Mouse (Mus musculus) C2C12 (cell line): ENCODE measurements around the gene Dennd6a.
"Not testable (repeated sequence)": the region's sequence is repeated elsewhere in the genome, so short reads cannot be mapped to it uniquely, and the experiment has no call there.

Experiments used
- CEBPB ChIP-seq: IDR thresholded peaks from one replicate; pipeline ENCODE4 v1.6.1; 2011; ENCODE audit warnings: low read depth, mild to moderate bottlenecking, control low read depth, moderate library complexity
- CTCF ChIP-seq: IDR thresholded peaks from one replicate; pipeline ENCODE4 v1.5.1; 2011; ENCODE audit not compliant: control insufficient read depth, insufficient read depth, insufficient read length
- MAX ChIP-seq: IDR thresholded peaks from one replicate; pipeline ENCODE4 v1.6.1; 2011; ENCODE audit warnings: mild to moderate bottlenecking, control low read depth
- MYOD1 ChIP-seq: IDR thresholded peaks from one replicate; pipeline ENCODE4 v1.6.1; 2011; ENCODE audit warnings: low read depth; ENCODE audit not compliant: control insufficient read depth, insufficient read length
- MYOG ChIP-seq: IDR thresholded peaks from one replicate; pipeline ENCODE4 v1.6.1; 2011; ENCODE audit not compliant: control insufficient read depth, insufficient read length; ENCODE audit errors: extremely low read depth
- USF1 ChIP-seq: IDR thresholded peaks from one replicate; pipeline ENCODE4 v1.6.1; 2011; ENCODE audit warnings: low read depth, mild to moderate bottlenecking, control low read depth, moderate library complexity

DNA sequence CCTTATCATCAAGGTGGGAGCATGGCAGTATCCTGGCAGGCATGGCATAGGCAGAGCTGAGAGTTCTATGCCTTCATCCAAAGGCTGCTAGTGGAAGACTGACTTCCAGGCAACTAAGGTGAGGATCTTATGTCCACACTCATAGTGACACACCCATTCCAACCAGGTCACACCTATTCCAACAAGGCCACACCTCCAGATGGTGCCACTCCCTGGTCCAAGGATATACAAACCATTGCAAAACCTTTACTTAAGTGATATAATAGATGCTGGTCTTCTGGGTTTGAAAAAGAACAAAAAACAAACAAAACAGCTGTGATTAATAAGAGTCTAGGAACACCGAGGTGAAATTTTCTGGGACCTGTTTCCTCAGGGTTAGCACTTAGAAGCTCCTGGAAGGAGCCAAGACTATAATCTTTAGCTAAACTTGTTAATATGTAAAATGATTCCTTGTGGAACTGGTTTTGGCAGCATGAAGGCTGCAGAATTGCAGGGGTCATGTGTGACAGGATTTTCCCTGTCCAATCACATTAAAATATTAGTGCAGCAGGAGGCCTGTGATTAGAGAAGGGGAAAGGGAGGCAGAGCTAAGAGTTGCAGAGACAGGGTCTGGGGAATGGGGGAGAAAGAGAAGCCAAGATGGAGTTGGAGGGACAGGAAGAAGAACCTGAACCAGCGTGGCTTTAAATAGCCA, 101.0 kb downstream of the Dennd6a start:
- not testable (repeated sequence) for TF ChIP-seq MYOG, CTCF, CEBPB, MAX, USF1, MYOD1
